Mouse (Mus musculus): ENCODE results near the gene Ppfibp1.

- TF ChIP-seq MAZ (IDR thresholded peaks at IDR 0.05; ENCODE audit: low read depth, low read length) = no peak
- TF ChIP-seq GABPA (IDR thresholded peaks at IDR 0.05; ENCODE audit: insufficient replicate concordance, low read depth, low read length) = no peak
- no peak for TF ChIP-seq MAX (IDR thresholded peaks at IDR 0.05; ENCODE audit: low read length)
- no peak for TF ChIP-seq RCOR1 (conservative IDR thresholded peaks at IDR 0.05; ENCODE audit: low read depth, low read length)
- no peak for TF ChIP-seq CHD2 (IDR thresholded peaks at IDR 0.05; ENCODE audit: low read length)
- no peak for TF ChIP-seq ZNF384 (IDR thresholded peaks at IDR 0.05; ENCODE audit: low read depth, low read length)
- TF ChIP-seq POLR2A (IDR thresholded peaks at IDR 0.05; ENCODE audit: low read depth, low read length) = no peak
- no peak for TF ChIP-seq RAD21 (IDR thresholded peaks at IDR 0.05; ENCODE audit: low read depth, low read length)
- no peak for TF ChIP-seq NRF1 (IDR thresholded peaks at IDR 0.05; ENCODE audit: low read depth, low read length)
- no peak for TF ChIP-seq CTCF (conservative IDR thresholded peaks at IDR 0.05 in 1 of 2, IDR thresholded peaks at IDR 0.05 in 1 of 2; ENCODE audit: low read depth in 2 of 2, low read length in 2 of 2)
- no peak for TF ChIP-seq MAFK (IDR thresholded peaks at IDR 0.05; ENCODE audit: insufficient replicate concordance, low read length)
These were observed 62.2 kb downstream of the Ppfibp1 start for GRCm38 (mm10) chr6:146950454-146950832.
